Mouse (Mus musculus) Patski (cell line): Measurements from ENCODE around the gene Npc1l1. TPM values are rescaled to one million over a fixed set of nuclear protein-coding genes. Genes with fewer than 3 reads are reported as not detected.

Experiments
- ATAC-seq: fragments of 100-300 bp; one replicate; pipeline ENCODE4 v1.8.0; 2021
- CTCF ChIA-PET: fragments of 350-600 bp; sonication (Branson Sonifier 250); formaldehyde crosslinking; loops from one replicate; lab custom pipeline; 2022; ENCODE audit warnings: inconsistent platforms; lab: Charles Lee
- POLR2A ChIA-PET: fragments of 350-600 bp; sonication (Branson Sonifier 250); formaldehyde crosslinking; loops from one replicate; lab custom pipeline; 2022; ENCODE audit warnings: antibody characterized with exemption, inconsistent platforms; lab: Charles Lee
- DNase-seq: peaks from one replicate; pipeline ENCODE4 v3.0.0-alpha.2; 2011; ENCODE audit warnings: low read depth, low spot score
- H3K27me3 ChIP-seq: fragments of 371-371 bp; one replicate; pipeline ENCODE4 v1.5.1; 2021
- CTCF ChIP-seq: fragments of 100-300 bp; IDR thresholded peaks from one replicate; pipeline ENCODE4 v1.5.1; 2021
- in situ Hi-C: fragments of 300-500 bp; cut with MboI; formaldehyde crosslinking; loops from 3 replicates; pipeline ENCODE4 v1.11.1; 2018; ENCODE audit warnings: low pct_unique_long_range_greater_than_20kb, mixed read lengths
- polyA plus RNA-seq: library from polyadenylated mRNA; unstranded; gene quantifications from one replicate; pipeline ENCODE4 v1.2.3, GENCODE M21; 2021

Gene Npc1l1
- 0.24 TPM for polyA plus RNA-seq

DNA sequence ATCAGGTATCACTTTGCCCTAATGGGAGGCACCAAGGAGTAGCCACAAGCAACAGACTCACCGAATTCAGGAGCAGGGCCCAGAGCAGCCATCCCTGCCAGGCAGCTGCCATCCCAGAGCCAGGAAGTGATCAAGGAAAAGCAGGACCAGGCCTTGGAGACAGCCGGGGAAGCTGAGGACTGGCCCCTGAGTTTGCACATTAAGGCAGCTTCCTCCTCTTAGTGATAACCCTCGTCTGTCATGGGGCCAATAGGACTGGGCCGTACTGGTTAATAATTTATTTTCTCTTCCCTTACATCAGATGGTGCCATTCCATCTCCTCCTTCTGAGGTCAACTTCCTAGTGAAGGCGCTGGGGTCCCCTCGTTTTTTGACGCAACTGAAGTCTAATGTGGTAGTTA, at the start of gene Npc1l1:
Npc1l1 (minus strand) TSS at position 132 of the 400 bp plus-strand sequence.
- no peak for DNase-seq
- ChIA-PET POLR2A (interaction anchor here (0.5 kb wide), 2 partner anchors 27 to 43 kb away, joined by 3 to 4 read pairs; no protein-coding TSS in a partner anchor), CTCF (no interaction called here)
- in situ Hi-C loops: no loop called here
- ATAC-seq: no peak
- peaks cover 44% of the 10 kb centered on the region for H3K27me3 ChIP-seq
- TF ChIP-seq CTCF: no peak

- no peak for TF ChIP-seq CTCF
- POLR2A ChIA-PET: no interaction called here
- ATAC-seq: no peak
- CTCF ChIA-PET: no interaction called here
- no peaks in the 10 kb centered on the region for H3K27me3 ChIP-seq
- DNase-seq: no peak
- in situ Hi-C loops: no loop called here
Measured at GRCm38 (mm10) chr11:6276466-6276865, 46.5 kb upstream of the Npc1l1 start.

- CTCF ChIA-PET: interaction anchor here (0.9 to 2.3 kb wide), 8 partner anchors 8 to 21 kb away, joined by 3 to 15 read pairs (median 5); partner anchors contain the start of gene Ogdh
- no peak for ATAC-seq
- in situ Hi-C loops: no loop called here
- no peak for DNase-seq
- no peak for TF ChIP-seq CTCF
- POLR2A ChIA-PET: no interaction called here
- H3K27me3 ChIP-seq: no peaks in the 10 kb centered on the region
Measured at GRCm38 (mm10) chr11:6275094-6275484, 45.1 kb upstream of the Npc1l1 start.

DNA sequence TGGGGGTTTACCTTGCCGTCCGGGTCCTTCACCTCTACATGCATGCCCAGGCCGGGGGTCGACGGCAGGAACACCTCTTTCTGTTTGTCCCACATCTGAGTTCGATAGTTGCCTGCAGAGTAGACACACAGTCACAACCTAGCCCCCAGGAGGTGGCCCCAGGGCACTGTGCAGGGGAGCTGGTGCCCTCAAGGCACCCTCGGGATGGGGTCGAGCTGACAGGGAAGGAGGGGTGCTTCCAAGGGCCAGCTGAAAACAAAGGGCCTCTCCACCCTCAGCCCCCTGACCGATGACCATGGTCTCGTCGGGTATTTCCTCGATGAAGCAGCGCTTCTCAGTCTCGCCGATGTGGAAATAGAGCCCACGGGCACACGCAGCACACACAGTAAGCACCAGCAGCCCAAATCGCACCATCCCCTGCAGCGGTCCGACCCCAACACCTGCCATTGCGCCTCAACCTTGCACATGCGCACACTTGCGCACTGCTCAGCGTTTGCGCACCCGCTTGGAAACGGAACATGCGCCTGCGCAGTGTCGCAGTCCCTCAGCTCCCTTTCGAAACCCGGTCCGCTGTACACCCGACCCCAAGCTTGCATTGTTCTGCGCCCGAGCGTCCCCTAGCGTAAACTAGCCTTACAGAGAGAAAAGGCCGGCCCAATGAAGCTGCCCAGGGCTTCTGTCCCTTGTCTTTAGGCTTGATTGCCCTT, 44.6 kb upstream of the Npc1l1 start, which contains the start of gene Tmed4:
Tmed4 (minus strand) TSS at position 484 of the 707 bp plus-strand sequence.
- TF ChIP-seq CTCF: peak; percentile 96
- peak; percentile 85 for DNase-seq
- in situ Hi-C loops: no loop called here
- H3K27me3 ChIP-seq: no peaks in the 10 kb centered on the region
- ChIA-PET POLR2A (interaction anchor here (0.6 kb wide), 1 partner anchor 70 kb away, joined by 3 read pairs; no protein-coding TSS in a partner anchor), CTCF (interaction anchor here (0.9 to 2.3 kb wide), 8 partner anchors 8 to 22 kb away, joined by 3 to 15 read pairs (median 5); partner anchors contain the start of gene Ogdh)
- ATAC-seq: peak; percentile 99

DNA sequence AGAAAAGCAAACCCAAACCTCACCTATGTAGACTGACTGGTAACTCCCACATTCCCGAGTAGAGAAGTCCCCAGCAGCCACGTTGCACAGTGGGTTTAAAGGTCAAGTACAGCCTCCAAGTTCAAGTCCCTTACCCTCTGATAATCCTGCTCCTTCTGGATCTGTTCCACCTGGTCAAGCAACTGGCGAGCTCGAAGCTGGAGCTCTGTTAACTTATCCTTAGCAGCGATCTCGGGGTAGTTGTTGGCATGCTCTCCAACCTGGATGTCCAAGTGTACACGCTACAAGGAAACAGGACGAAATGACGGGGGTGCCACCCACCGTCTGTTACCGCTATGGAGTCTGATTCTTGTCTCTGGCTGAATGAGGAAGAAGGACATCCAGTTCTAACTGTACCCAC, 43.7 kb upstream of the Npc1l1 start:
- no peak for TF ChIP-seq CTCF
- no peak for ATAC-seq
- POLR2A ChIA-PET: interaction anchor here (0.6 kb wide), 1 partner anchor 69 kb away, joined by 3 read pairs; no protein-coding TSS in a partner anchor
- in situ Hi-C loops: no loop called here
- DNase-seq: no peak
- H3K27me3 ChIP-seq: no peaks in the 10 kb centered on the region
- CTCF ChIA-PET: interaction anchor here (0.9 to 2.4 kb wide), 3 partner anchors 12 to 32 kb away, joined by 3 to 15 read pairs (median 7); partner anchors contain the start of gene Ogdh

DNA sequence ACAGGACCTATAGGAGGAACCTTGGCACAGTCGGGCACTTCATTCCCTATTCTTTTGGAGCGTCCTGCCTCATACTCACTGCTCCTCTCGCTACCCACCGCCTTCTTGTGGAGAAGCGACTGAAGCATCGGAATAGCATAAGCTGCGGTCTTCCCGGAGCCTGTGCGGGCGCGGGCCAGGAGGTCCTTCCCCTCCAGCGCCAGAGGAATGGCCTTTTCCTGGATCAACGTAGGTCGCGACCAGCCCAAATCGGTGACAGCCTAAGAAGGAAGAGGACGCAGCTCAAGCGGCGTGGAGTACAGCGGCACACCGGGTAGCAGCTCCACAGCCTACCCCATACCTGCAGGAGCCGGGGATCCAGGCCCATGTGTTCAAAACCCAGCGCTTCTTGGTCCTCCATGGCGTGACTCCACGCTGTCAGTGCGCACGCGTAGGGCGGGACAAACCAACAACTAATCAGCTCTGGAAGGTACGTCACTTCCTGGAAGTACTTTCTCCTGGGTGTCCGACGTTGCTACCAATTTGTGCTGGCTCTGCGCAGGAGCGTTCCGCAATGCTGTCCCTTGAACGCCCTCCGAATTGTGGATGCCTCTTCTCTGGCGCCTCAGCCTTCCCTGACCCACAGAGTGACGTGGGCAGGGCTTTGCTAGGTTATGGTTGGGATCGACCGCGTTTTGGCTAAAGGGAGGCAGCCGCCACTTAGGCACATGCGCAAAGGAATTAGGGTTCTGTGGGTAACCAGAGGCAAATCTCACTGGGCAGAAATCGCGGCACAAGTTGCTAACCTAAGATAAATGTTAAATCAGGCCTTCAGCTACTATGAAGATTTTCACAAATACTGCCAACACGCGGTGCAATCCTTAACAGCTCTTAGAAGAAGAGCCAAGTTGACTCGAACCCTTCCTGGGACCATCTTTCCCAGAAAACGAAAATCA, 37.6 kb upstream of the Npc1l1 start, which contains the start of gene Ddx56:
Ddx56 (minus strand) TSS at position 453 of the 935 bp plus-strand sequence.
- POLR2A ChIA-PET: interaction anchor here (0.6 kb wide), 1 partner anchor 20 kb away, joined by 5 read pairs; no protein-coding TSS in a partner anchor
- DNase-seq: peak; percentile 75
- in situ Hi-C loops: no loop called here
- CTCF ChIA-PET: no interaction called here
- TF ChIP-seq CTCF: no peak
- no peaks in the 10 kb centered on the region for H3K27me3 ChIP-seq
- peak; percentile 77 for ATAC-seq

DNA sequence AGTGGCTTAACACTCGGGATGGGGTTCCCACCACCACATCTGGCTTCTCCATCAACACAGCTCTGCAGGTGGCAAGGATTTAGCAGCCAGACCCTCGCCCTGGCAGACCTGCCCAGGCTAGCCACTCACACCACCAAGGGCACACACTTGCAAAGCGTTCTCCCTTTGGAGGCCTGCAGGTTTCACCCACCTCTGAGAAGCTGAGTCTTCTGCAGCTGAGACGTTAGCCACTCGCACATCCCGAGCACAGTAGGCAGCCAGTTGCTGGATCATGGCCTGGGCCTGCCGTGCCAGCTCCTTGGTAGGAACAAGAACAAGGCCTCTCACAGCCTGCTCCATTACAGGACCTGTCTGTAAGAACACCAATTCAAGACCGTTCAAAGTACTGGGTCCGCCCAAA, 36.7 kb upstream of the Npc1l1 start:
- no peak for TF ChIP-seq CTCF
- in situ Hi-C loops: no loop called here
- DNase-seq: no peak
- POLR2A ChIA-PET: no interaction called here
- H3K27me3 ChIP-seq: no peaks in the 10 kb centered on the region
- ATAC-seq: no peak
- CTCF ChIA-PET: interaction anchor here (1.4 kb wide), 1 partner anchor 8 kb away, joined by 6 read pairs; the partner anchor contains the start of gene Tmed4

DNA sequence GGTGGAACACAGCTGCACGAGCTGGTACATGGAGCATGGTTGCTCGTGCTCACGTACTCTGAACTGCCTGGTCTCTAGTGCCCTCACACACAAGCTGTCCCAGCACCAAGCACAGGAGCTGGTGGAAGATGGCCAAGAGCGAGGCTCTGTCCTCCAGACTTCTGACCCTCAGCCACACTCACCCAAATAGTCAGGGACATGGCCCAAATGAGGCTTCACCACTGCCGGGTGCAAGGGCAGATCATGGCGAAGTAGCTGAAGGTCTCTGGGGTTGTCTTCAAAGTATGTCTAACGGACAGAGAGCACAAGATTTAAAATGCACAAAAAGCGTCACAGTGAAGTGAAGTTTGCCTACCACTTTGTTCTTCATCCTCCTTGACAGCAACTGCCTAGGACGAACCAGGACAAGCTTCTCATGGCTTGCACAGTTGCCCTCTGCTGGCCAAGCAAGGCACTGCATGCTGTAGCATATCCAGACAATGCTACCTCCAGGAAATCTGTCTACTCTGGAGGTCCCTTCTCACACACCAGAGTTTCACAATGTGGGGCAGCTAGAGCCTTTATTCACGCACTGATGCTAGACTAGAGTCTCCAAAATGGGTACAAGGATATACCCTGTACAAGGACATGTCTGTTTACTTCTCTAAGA, 31.6 kb upstream of the Npc1l1 start:
- in situ Hi-C loops: loop anchor here (5.0 kb wide), 1 partner anchor 269 kb away; no protein-coding TSS in a partner anchor

DNA sequence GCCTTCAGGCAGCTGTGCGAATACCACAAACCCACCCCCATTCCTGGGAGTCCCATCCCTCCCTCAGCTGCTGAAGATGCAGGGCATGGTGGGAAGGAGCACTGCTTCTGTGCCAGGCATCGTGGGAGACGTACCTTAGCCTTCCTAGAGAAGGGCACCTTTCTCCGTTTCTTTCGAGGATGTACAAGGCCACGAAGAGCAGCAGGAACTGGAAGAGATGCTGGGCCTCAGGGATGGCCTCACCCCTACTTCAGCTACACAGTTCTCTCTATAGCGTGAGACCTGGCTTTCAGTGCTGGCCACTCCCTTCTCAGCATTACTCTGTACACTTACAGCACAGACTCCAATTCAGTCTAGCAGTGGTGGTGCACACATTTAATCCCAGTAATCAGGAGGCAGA, 29.5 kb upstream of the Npc1l1 start:
- CTCF ChIA-PET: no interaction called here
- DNase-seq (no peak), ATAC-seq (no peak)
- H3K27me3 ChIP-seq: no peaks in the 10 kb centered on the region
- TF ChIP-seq CTCF: no peak
- in situ Hi-C loops: no loop called here
- POLR2A ChIA-PET: no interaction called here

More for the DNA sequence above, 31.6 kb upstream of the Npc1l1 start:
- no peaks in the 10 kb centered on the region for H3K27me3 ChIP-seq
- peak; percentile 93 for TF ChIP-seq CTCF
- no peak for ATAC-seq
- ChIA-PET POLR2A (interaction anchor here (0.6 kb wide), 1 partner anchor 261 kb away, joined by 4 read pairs; no protein-coding TSS in a partner anchor), CTCF (interaction anchor here (0.7 to 2.2 kb wide), 11 partner anchors 11 to 270 kb away, joined by 3 to 13 read pairs (median 4); partner anchors contain the start of gene Tmed4)
- no peak for DNase-seq
